Mouse (Mus musculus): Measurements from ENCODE around the gene Rtl10.
"Not testable (repeated sequence)": the region's sequence is repeated elsewhere in the genome, so short reads cannot be mapped to it uniquely, and the experiment has no call there.

Rtl10 gene

DNA sequence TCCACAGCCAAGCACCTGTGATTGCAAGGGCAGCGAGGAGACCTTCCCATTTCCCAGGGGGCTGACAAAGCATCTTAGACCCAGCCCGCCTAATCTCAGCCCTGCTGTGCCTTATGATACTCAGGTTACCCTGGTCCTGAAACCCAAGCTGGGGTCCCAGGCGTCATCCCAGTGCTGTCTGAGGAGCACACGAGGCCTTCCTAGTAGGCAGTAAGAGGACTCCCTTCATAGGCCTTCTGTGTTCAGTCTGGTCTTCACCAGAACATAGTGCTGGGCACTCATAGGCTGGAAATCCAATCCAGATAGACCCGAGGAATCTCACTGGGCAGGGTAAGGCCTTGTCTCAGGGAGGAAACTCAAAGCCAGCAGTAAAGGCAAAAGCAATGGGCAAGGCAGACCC lies 14.9 kb upstream of the Rtl10 start:
- no peak for DNase-seq (ENCODE audit: low spot score)

DNA sequence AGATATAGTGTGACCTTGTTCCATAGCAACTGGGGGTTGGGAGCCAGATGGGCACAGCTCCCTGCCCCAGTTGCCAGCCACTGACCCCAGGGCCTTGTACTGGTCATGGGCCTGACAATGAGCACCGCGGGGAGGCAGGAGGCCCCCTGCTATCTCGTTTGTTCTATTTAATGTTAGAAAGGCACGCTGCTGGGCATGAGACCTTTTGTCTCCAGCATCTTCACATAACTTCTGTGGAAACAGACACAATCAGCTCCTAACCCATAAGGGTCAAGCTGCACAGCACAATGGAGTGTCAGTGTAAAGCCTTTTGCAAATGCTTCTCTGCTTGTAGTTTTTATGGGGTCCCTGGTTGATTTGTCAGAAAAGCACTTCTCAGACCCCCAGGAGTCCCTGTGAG lies 14.3 kb upstream of the Rtl10 start:
- DNase-seq (ENCODE audit: low spot score) = no peak

DNA sequence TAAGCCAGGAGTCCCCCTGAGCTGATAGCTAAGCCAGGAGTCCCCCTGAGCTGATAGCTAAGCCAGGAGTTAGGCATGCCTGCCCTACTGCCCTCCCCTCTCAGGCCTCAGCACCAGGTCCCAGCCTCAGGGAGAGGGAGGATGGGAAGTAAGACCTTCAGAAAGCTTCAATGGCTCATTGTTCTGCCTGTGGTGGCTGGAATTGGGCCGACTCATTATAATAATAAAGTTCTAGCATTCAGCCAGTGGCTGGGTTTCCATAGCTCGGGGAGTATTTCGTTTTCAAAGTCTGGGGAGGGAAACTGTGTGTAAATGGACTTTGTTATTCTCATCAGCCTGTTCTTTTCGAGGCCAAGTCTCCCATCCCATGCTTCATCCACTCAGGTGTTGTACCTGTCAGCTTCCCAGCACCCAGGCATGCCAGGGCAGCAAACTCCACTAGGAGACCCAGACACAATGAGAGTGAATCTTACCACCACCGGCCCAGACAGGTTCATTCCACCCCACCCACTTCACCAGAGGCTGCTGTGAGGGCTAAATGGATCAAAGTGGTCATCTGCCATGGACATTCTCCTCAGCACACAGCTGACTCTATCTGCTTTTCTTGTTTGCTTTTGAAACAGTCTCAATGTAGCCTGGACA lies 13.8 kb upstream of the Rtl10 start:
- no peak for DNase-seq (ENCODE audit: low spot score)

DNA sequence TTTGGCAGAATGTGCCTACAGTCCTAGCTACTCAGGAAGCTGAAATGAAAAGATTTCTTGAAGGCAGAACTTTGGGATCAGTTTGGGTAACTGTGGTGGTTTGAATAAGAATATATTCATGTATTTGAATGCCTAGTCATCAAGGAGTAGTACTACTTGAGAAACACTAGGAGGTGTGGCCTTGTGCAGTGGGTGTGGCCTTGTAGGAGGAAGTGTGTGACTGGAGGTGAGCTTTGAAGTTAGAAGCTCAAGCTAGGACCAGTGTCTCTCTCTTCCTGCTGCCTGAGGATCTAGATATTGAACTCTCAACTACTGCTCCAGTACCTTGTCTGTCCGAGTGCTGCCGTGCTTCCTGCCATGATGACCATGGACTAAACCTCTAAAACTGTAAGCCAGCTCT lies 12.6 kb upstream of the Rtl10 start:
- DNase-seq (ENCODE audit: low spot score) = no peak

- no peak for DNase-seq (ENCODE audit: low spot score)
These were observed 8.4 kb upstream of the Rtl10 start for GRCm38 (mm10) chr16:18490281-18490680.

DNA sequence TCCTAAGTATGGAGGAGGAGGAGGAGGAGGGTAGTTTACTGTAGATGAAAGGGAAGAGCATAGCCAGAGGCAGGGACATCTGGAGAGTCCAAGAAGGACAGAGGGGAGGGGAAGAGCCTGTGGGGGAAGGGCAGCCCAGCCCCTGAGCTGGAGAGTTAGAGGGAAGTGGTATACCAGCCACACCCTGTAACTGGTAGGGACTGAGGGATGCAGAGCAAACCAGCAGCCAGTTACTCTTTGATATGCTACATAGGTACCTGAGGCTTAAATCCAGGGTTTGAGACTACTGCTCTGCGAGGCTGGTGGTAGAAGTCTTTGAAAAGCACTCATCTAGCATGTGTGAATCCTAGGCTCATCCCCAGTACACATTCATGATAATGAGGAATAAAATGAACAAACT lies 7.8 kb upstream of the Rtl10 start:
- DNase-seq (ENCODE audit: low spot score) = peak; percentile 33

GRCm38 (mm10) chr16:18497865-18498515 lies 711 bp upstream of the Rtl10 start:
- DNase-seq (ENCODE audit: low spot score) = peak; percentile 51

GRCm38 (mm10) chr16:18498996-18499395 lies 295 bp downstream of the Rtl10 start:
- no peak for DNase-seq (ENCODE audit: low spot score)

DNA sequence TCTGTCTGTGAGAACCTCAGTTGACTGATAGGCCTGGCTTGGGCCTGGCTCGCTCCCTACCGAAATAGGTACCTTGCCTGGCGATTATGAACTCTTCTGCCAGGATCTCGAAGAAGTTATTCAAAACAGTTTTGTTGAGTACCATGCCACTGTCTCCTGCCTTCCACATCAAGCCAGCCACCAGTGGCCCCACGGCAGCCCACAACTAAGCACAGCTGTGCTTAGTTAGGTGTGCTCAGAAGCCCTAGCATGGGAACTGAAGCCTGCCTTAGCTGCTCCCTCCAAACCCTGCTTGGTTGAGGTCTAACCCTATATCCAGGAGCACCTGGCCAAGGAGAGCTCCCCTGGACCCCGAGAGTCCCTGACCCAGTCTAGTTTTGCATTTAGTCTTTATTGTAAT lies 2.8 kb downstream of the Rtl10 start:
- DNase-seq (ENCODE audit: low spot score) = peak; percentile 28

DNA sequence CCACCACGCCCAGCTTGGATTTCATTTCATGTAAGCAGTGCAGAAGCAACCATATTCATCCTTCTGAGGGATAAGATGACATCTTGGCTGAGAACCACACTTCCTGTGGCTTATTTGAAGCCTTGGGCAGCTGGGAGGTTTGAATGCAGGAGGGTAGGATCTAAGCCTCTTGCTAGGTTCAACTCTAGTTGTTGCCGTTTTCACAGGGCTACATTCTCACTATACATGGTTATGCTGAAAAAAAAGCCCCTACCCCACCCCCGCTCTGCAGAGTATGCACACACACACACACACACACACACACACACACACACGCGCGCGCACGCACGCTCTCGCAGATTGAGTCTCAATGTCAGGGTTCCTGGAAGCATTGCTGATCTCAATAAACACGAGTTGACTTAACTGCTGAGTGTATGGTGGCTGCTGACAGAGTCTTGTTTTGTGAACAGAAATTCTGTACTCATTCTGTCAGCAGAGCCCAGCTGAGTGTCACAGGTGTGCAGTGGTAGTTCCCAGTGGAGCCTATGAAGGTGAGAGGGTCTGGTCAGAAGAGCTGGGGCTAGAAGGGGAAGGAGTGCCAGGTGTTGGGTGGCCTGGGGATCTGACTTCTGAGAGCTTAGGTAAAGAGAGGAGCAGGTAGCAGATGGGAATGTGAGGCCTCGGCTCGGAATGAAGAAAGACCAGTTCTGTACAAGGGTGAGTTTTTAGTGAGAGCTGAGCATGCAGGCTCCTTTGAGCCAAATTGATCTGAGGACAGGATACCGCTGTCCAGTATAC lies 5.1 kb downstream of the Rtl10 start:
- DNase-seq (ENCODE audit: low spot score) = peak; percentile 38

DNA sequence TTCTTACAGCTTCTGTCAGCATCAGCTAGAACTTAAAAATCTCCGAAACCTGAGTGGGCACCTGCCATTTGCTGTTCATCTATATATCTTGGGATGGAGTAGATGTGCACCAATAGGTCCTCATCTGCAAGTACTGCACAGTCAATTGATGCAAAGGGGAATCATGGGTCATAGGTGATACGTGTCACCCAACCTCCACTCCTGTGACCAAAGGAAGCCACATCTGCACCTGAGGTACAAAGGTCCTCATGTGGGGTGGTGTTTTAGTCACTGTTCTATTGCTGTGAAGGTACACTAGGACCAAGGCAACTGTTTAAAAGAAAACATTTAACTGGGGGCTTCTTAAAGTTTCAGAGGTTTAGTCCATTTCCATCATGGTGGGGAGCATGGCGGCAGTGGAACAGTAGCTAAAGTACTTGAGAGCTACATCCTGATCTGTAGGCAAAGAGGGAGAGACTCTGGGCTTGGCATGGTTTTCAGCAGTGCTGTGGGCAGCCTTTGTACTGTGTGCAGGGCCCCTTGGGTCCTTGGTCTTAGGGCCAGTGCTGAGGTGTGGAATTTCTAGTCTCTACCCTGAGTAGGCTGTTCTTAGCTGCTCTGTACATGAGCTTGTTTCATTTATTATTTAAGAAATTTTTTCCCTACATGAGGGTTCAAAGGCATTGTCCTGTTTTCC lies 8.0 kb downstream of the Rtl10 start:
- peak; percentile 16 for DNase-seq (ENCODE audit: low spot score)

DNA sequence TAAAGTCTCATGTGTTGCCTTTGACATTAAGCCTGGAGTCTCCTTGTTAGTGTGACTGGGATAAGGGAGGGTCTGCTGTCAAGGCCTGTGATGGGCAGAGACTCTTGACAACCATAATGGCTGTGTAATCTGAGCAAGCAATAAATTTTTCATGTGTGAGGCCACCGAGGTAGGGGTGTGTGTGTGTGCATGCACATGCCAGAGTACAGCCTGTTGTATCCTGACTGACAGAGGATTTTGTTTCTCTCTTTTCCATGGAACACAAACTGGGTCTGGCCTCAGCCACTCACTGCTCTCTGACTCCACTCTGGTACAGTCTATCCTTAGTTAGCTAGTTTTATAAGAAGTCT lies 8.5 kb downstream of the Rtl10 start:
- DNase-seq (ENCODE audit: low spot score) = peak; percentile 23

GRCm38 (mm10) chr16:18511741-18512140 lies 13.0 kb downstream of the Rtl10 start:
- DNase-seq (ENCODE audit: low spot score) = no peak

DNA sequence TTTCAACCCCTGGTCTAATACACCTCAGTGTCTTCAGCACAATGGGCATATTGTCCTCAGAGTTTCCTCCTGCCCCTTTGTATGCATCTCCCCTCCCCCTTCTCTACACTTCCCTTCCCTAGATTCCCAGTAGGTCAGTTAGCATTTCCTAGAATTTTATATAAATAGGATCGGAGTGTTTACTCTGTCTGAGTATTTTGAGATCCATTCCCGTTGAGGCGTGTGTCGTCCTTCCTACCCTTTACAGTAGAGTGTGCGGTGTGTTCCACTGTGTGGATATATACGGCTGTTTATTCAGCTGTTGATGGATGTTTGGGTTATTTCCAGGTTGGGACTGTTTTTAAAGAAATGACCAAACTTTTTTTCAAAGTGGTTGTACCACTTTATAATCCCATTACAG lies 14.8 kb downstream of the Rtl10 start:
- no peak for DNase-seq (ENCODE audit: low spot score)

GRCm38 (mm10) chr16:18518091-18518490 lies 19.4 kb downstream of the Rtl10 start:
- peak; percentile 50 for DNase-seq (ENCODE audit: low spot score)

- no peak for DNase-seq (ENCODE audit: low spot score)
These were observed 25.0 kb downstream of the Rtl10 start for GRCm38 (mm10) chr16:18523563-18524245.

DNA sequence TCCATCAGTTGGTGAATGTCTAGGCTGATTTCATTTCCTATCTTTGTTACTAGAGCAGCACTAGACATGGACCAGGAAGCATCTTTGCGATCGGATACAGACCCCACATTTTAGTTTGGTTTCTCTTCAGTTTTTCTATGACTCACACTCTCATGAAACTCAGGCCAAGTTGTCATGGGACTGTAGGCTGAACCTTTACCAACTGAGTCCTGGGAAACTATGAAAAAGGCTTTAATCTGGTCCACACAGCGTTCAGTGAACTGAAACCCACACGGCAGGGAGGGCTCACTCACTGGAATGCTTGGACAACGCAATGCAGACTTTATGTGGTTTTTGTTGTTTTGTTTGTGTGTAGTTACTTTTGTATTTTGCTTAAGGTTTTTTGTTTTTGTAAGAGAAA lies 30.0 kb downstream of the Rtl10 start:
- DNase-seq (ENCODE audit: low spot score) = no peak

DNA sequence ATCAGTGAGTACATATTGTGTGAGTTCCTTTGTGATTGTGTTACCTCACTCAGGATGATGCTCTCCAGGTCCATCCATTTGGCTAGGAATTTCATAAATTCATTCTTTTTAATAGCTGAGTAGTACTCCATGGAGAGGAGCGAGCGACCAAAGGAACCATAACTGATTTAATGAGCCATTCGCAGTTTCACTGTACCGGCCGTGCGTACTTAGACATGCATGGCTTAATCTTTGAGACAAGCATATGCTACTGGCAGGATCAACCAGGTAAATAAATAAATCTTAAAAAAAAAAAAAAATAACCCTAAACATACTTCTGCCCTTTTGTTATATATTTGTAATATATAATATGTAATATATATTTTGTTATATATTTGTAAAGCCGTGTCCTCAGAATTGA lies 34.4 kb downstream of the Rtl10 start:
- DNase-seq (ENCODE audit: low spot score) = not testable (repeated sequence)

DNA sequence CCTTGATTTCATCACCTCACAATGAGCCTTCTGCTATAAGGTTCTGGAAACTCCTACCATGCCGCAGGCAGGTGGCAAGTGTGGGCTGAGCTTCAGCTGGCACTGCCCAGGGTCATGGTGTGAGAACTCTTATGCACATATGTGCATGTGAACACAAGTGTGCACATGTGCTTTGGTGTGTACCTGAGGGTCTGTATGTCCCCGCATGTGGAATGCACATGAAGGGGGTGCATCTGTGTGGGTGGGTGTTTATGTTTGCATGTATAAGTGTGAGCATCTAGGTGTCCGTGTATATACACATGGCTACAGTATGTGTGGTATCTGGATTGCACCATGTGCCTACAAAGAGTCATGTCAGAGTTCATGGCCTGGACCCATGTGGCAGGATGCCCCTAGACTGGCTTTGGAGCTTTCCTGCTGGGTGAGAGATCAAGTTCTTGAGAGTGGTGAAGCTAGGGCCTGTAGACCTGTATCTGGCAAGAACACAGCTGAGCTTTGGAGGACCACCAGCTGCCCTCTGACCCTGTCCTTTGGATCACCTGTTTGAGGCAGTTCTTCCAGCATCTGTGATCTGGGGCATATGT lies 38.8 kb downstream of the Rtl10 start:
- DNase-seq (ENCODE audit: low spot score) = no peak

DNA sequence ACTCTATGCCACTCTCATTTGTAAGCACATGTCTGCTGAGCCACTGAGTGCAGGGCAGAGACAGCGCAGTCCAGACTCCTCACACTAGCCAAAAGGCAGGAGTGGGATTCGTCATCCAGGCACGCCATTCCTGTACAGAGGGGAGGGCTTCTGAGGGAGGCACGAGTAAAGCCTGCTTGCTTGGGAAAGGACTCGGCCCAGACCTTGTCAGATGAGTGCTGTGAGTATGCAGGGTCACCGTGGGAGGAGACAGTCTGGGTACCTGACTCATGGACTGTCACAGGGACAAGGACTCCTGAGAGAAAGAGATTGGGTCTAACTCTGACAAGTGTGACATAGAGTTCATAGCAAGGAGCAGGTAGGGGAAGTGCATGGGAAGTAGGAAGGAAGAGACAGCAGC lies 40.6 kb downstream of the Rtl10 start:
- DNase-seq (ENCODE audit: low spot score) = no peak

DNA sequence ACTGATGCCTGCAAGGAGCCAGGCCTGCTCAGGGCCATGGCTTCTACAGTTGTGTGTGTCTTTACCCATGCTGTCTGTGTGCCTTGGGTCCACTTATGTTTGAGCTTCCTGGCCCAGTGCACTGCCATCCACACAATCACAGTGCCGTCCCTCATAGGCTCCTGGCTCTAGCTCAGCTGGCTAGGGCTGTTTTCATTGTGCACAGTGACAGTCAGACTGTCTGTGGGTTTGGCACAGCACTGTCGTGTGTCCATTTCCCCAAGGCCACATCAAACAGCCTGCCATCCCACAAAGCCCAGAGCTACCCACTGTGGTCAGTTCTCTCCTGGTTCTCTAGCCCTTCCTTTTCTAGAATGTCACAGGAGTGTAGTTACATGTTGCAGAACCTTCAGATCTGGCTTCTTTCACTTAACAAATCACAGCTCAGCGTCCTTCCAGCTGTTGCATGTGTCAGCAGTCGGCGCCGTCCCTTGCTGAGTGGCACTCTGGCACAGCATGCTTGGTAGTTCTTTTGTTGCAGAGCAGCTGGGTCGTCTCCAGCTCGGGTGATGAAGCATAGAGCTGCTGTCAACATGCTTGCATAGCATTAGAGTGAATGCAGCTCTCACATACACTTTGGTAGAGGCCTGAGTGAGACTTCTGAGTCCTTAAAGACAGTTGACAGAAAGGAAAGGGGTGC lies 44.6 kb downstream of the Rtl10 start:
- DNase-seq (ENCODE audit: low spot score) = no peak
